Mouse (Mus musculus): ENCODE data around the gene Sox6. TPM values are rescaled to one million over a fixed set of nuclear protein-coding genes. Genes with fewer than 3 reads are reported as not detected.
A peak's percentile ranks its signal among the peaks of the same experiment; 100 is the strongest.

Sox6 gene
- polyA plus RNA-seq, 1 experiment from 2014 or later: 33.0 TPM

DNA sequence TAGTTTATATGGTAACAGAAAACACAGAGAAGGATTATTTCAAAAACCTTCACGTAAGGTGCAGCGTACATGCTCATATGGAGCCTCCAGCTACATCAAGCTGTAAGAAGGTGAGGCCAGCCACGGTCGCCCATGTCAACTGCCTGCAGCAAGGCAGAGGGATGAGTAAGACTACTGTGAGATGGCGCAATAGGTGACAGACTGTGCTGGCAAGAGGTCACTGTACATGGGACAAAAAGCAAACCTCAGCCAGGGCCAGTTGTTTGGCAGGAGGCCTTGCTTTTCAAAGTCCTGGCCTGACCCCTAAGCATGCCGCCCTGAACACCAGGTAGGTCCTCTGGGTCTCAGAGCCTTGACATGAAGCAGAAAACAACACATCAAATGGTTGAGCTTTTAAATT is 194.2 kb downstream of the Sox6 start:
- Histone ChIP-seq H3K9ac (ENCODE audit: low read length) (no peak overlapping the region), H3K4me2 (ENCODE audit: low read length) (no peak overlapping the region), H3K4me3 (ENCODE audit: low read depth, low read length) (no peak overlapping the region), H3K36me3 (ENCODE audit: control insufficient read depth, insufficient read depth, low read length) (no peaks in the 10 kb centered on the region), H3K9me3 (ENCODE audit: control insufficient read depth, low read length) (no peaks in the 10 kb centered on the region), H3K27ac (ENCODE audit: low read depth) (no peak overlapping the region), H3K4me1 (replicated peaks; ENCODE audit: control insufficient read depth, insufficient read depth, low read length) (no peaks in the 10 kb centered on the region), H3K27me3 (replicated peaks; ENCODE audit: control insufficient read depth, insufficient read depth, low read length) (no peaks in the 10 kb centered on the region)
- ATAC-seq (replicated peaks; ENCODE audit: low FRiP score, low TSS enrichment, low read depth): no peak
- WGBS: 86% methylated on average over 6 of the region's 6 CpGs
- DNase-seq (ENCODE audit: low spot score): no peak

GRCm38 (mm10) chr7:115842251-115842650 is 196.3 kb downstream of the Sox6 start:
- no peak overlapping the region for H3K4me2 ChIP-seq (ENCODE audit: low read length)
- no peaks in the 10 kb centered on the region for H3K4me1 ChIP-seq (replicated peaks; ENCODE audit: control insufficient read depth, insufficient read depth, low read length)
- no peak overlapping the region for H3K4me3 ChIP-seq (ENCODE audit: low read depth, low read length)
- H3K9ac ChIP-seq (ENCODE audit: low read length): no peak overlapping the region
- no peaks in the 10 kb centered on the region for H3K27me3 ChIP-seq (replicated peaks; ENCODE audit: control insufficient read depth, insufficient read depth, low read length)
- DNase-seq (ENCODE audit: low spot score) (no peak), ATAC-seq (replicated peaks; ENCODE audit: low FRiP score, low TSS enrichment, low read depth) (no peak)
- no peaks in the 10 kb centered on the region for H3K36me3 ChIP-seq (ENCODE audit: control insufficient read depth, insufficient read depth, low read length)
- H3K27ac ChIP-seq (ENCODE audit: low read depth): no peak overlapping the region
- no peaks in the 10 kb centered on the region for H3K9me3 ChIP-seq (ENCODE audit: control insufficient read depth, low read length)

DNA sequence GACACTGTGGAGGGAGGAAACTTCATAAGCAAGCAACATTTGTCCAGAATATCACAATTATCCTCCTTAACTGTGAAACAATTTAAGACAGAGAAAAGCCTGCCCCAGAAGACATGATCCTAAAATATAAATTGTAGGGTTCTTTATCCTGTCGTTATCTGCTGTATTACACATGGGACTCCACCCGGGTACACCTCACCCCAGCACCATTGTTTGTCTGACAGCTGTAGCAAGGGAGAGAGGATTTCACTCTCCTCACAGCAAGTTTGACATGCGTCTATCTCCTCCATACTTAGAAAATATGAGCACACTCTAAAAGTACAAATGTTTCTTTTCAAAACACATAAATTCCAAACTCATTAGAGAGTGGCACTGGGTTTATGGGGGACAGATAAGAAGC is 198.0 kb downstream of the Sox6 start:
- Histone ChIP-seq H3K27ac (ENCODE audit: low read depth) (no peak overlapping the region), H3K9me3 (ENCODE audit: control insufficient read depth, low read length) (no peaks in the 10 kb centered on the region), H3K27me3 (replicated peaks; ENCODE audit: control insufficient read depth, insufficient read depth, low read length) (no peaks in the 10 kb centered on the region), H3K4me1 (replicated peaks; ENCODE audit: control insufficient read depth, insufficient read depth, low read length) (no peaks in the 10 kb centered on the region), H3K4me2 (ENCODE audit: low read length) (no peak overlapping the region), H3K4me3 (ENCODE audit: low read depth, low read length) (no peak overlapping the region), H3K36me3 (ENCODE audit: control insufficient read depth, insufficient read depth, low read length) (no peaks in the 10 kb centered on the region), H3K9ac (ENCODE audit: low read length) (no peak overlapping the region)
- WGBS: 48% methylated on average over 3 of the region's 3 CpGs
- ATAC-seq (replicated peaks; ENCODE audit: low FRiP score, low TSS enrichment, low read depth): no peak
- DNase-seq (ENCODE audit: low spot score): no peak

- no peaks in the 10 kb centered on the region for H3K9me3 ChIP-seq (ENCODE audit: control insufficient read depth, low read length)
- no peak overlapping the region for H3K27ac ChIP-seq (ENCODE audit: low read depth)
- 72% methylated on average over 3 of the region's 3 CpGs for WGBS
- no peaks in the 10 kb centered on the region for H3K36me3 ChIP-seq (ENCODE audit: control insufficient read depth, insufficient read depth, low read length)
- H3K27me3 ChIP-seq (replicated peaks; ENCODE audit: control insufficient read depth, insufficient read depth, low read length): no peaks in the 10 kb centered on the region
- no peak overlapping the region for H3K4me3 ChIP-seq (ENCODE audit: low read depth, low read length)
- 0 out of 2 replicates have a peak, but pooled peaks cover 6% of the 10 kb centered on the region for H3K4me1 ChIP-seq (replicated peaks; ENCODE audit: control insufficient read depth, insufficient read depth, low read length)
- ATAC-seq (replicated peaks; ENCODE audit: low FRiP score, low TSS enrichment, low read depth): no peak
- H3K4me2 ChIP-seq (ENCODE audit: low read length): no peak overlapping the region
- H3K9ac ChIP-seq (ENCODE audit: low read length): no peak overlapping the region
- no peak for DNase-seq (ENCODE audit: low spot score)
Observed at GRCm38 (mm10) chr7:115835005-115835404, 203.6 kb downstream of the Sox6 start.

DNA sequence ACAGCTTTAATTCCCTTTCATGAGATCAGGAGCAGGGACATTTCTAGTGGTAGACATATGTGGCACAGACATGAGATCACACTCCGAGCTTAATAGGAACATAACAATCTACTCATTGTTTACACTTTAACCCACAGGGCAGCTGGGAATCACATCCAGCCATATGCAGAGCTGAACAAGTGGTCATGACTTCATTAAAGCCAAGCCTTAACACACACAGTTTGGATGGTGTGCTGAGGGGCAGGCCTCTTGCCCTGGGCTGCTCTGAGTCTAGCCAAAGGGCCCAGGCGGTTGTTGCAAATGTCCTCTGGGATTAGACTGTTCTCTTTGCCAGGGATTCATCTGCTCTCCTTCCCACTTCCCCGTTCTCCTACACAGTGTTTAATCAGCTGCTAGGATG is 204.9 kb downstream of the Sox6 start:
- Histone ChIP-seq H3K4me1 (replicated peaks; ENCODE audit: control insufficient read depth, insufficient read depth, low read length) (peaks cover 8% of the 10 kb centered on the region), H3K9me3 (ENCODE audit: control insufficient read depth, low read length) (no peaks in the 10 kb centered on the region), H3K4me3 (ENCODE audit: low read depth, low read length) (no peak overlapping the region), H3K36me3 (ENCODE audit: control insufficient read depth, insufficient read depth, low read length) (no peaks in the 10 kb centered on the region), H3K9ac (ENCODE audit: low read length) (no peak overlapping the region), H3K27me3 (replicated peaks; ENCODE audit: control insufficient read depth, insufficient read depth, low read length) (no peaks in the 10 kb centered on the region), H3K27ac (ENCODE audit: low read depth) (no peak overlapping the region), H3K4me2 (ENCODE audit: low read length) (no peak overlapping the region)
- no peak for DNase-seq (ENCODE audit: low spot score)
- ATAC-seq (replicated peaks; ENCODE audit: low FRiP score, low TSS enrichment, low read depth): no peak
- 47% methylated on average over 3 of the region's 3 CpGs for WGBS

- H3K4me1 ChIP-seq (replicated peaks; ENCODE audit: control insufficient read depth, insufficient read depth, low read length): peaks cover 8% of the 10 kb centered on the region
- no peaks in the 10 kb centered on the region for H3K36me3 ChIP-seq (ENCODE audit: control insufficient read depth, insufficient read depth, low read length)
- DNase-seq (ENCODE audit: low spot score) (no peak), ATAC-seq (replicated peaks; ENCODE audit: low FRiP score, low TSS enrichment, low read depth) (no peak)
- H3K4me2 ChIP-seq (ENCODE audit: low read length): no peak overlapping the region
- no peak overlapping the region for H3K27ac ChIP-seq (ENCODE audit: low read depth)
- H3K4me3 ChIP-seq (ENCODE audit: low read depth, low read length): no peak overlapping the region
- H3K27me3 ChIP-seq (replicated peaks; ENCODE audit: control insufficient read depth, insufficient read depth, low read length): no peaks in the 10 kb centered on the region
- H3K9ac ChIP-seq (ENCODE audit: low read length): no peak overlapping the region
- 68% methylated on average over 11 of the region's 11 CpGs for WGBS
- no peaks in the 10 kb centered on the region for H3K9me3 ChIP-seq (ENCODE audit: control insufficient read depth, low read length)
Observed at GRCm38 (mm10) chr7:115830938-115831873, 207.4 kb downstream of the Sox6 start.

- Histone ChIP-seq H3K27me3 (replicated peaks; ENCODE audit: control insufficient read depth, insufficient read depth, low read length) (no peaks in the 10 kb centered on the region), H3K27ac (ENCODE audit: low read depth) (no peak overlapping the region), H3K4me2 (ENCODE audit: low read length) (no peak overlapping the region), H3K9ac (ENCODE audit: low read length) (no peak overlapping the region), H3K36me3 (ENCODE audit: control insufficient read depth, insufficient read depth, low read length) (no peaks in the 10 kb centered on the region), H3K4me1 (replicated peaks; ENCODE audit: control insufficient read depth, insufficient read depth, low read length) (peaks cover 16% of the 10 kb centered on the region), H3K9me3 (ENCODE audit: control insufficient read depth, low read length) (no peaks in the 10 kb centered on the region), H3K4me3 (ENCODE audit: low read depth, low read length) (no peak overlapping the region)
- WGBS: 65% methylated on average over 10 of the region's 10 CpGs
- peak; percentile 57 for DNase-seq (ENCODE audit: low spot score)
- no peak for ATAC-seq (replicated peaks; ENCODE audit: low FRiP score, low TSS enrichment, low read depth)
Observed at GRCm38 (mm10) chr7:115830366-115830765, 208.2 kb downstream of the Sox6 start.

DNA sequence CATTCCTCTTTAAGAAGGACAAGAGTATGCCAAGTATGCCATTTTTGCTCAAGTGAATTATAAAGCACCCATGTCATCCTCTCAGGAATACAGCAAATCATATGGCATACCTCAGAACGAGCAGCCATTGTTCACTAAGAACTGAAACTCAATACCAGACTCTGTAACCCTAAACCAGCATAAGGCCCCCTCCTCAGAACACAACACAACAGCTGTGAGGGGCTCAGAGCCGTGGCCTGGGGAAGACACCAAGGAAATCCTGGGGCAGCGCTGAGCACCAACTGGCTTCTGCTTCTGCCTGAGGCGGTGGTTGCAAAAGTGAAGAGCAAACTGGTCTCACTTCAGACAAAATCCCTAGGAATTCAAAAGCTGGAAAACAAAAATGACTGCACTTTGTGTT is 208.8 kb downstream of the Sox6 start:
- Histone ChIP-seq H3K9me3 (ENCODE audit: control insufficient read depth, low read length) (no peaks in the 10 kb centered on the region), H3K27me3 (replicated peaks; ENCODE audit: control insufficient read depth, insufficient read depth, low read length) (no peaks in the 10 kb centered on the region), H3K9ac (ENCODE audit: low read length) (no peak overlapping the region), H3K36me3 (ENCODE audit: control insufficient read depth, insufficient read depth, low read length) (no peaks in the 10 kb centered on the region), H3K4me2 (ENCODE audit: low read length) (no peak overlapping the region), H3K4me3 (ENCODE audit: low read depth, low read length) (no peak overlapping the region), H3K27ac (ENCODE audit: low read depth) (no peak overlapping the region), H3K4me1 (replicated peaks; ENCODE audit: control insufficient read depth, insufficient read depth, low read length) (peaks cover 22% of the 10 kb centered on the region)
- ATAC-seq (replicated peaks; ENCODE audit: low FRiP score, low TSS enrichment, low read depth): no peak
- 23% methylated on average over 4 of the region's 4 CpGs for WGBS
- DNase-seq (ENCODE audit: low spot score): no peak

GRCm38 (mm10) chr7:115829260-115829659 is 209.3 kb downstream of the Sox6 start:
- no peak overlapping the region for H3K27ac ChIP-seq (ENCODE audit: low read depth)
- no peaks in the 10 kb centered on the region for H3K36me3 ChIP-seq (ENCODE audit: control insufficient read depth, insufficient read depth, low read length)
- DNase-seq (ENCODE audit: low spot score) (no peak), ATAC-seq (replicated peaks; ENCODE audit: low FRiP score, low TSS enrichment, low read depth) (no peak)
- H3K4me2 ChIP-seq (ENCODE audit: low read length): no peak overlapping the region
- H3K9ac ChIP-seq (ENCODE audit: low read length): no peak overlapping the region
- H3K4me1 ChIP-seq (replicated peaks; ENCODE audit: control insufficient read depth, insufficient read depth, low read length): peaks cover 27% of the 10 kb centered on the region
- no peaks in the 10 kb centered on the region for H3K27me3 ChIP-seq (replicated peaks; ENCODE audit: control insufficient read depth, insufficient read depth, low read length)
- no peaks in the 10 kb centered on the region for H3K9me3 ChIP-seq (ENCODE audit: control insufficient read depth, low read length)
- no peak overlapping the region for H3K4me3 ChIP-seq (ENCODE audit: low read depth, low read length)
- WGBS: 52% methylated on average over 4 of the region's 4 CpGs

Data from intestine, embryonic 14.5 days (tissue).